Mouse (Mus musculus): Measurements from ENCODE around the gene Ube4b.

The Ube4b gene

GRCm38 (mm10) chr4:149306712-149307595 is 119.6 kb downstream of the Ube4b start:
- in situ Hi-C loops (cut with MboI, MseI) = no loop called here

- in situ Hi-C loops (cut with MboI, MseI) = no loop called here
Measured at GRCm38 (mm10) chr4:149305761-149306711, 120.5 kb downstream of the Ube4b start.

DNA sequence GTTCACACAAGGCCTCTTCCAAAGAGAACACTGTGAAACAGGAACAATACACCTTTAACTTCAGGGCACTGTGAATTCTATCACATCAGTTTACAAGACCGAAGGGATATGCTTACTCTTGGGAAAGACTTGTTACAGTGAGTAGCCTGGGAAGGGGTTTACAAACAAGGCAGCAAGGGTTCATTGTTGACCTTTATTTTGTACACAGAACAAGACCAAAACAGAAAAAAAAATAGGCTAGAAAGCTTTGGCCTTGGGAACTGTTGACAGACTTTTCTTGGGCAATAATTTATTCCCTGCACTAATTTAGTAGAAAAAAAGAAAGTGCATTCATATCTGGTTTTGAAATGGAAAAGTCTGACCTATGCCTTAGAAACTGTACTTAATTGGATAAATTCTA is 122.1 kb downstream of the Ube4b start:
- in situ Hi-C loops (cut with MboI, MseI) = no loop called here

DNA sequence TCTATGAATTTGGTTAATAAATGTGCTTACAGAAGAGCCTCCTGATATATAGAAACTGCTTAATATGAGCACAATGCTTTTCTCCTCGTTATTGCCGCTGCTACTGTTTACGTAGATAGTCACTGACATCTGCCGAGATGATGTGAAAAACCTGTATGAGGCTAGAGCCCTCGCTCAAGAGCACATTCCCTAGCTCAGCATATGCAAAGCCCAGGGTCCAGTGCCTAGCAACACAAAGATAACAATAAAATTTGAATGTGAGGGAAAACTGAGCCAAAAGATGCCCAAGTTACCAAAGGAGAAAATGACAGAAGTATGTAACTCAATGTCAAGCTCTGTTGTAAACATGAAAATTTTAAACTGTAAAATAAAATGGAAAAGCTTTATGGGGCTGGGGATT is 123.0 kb downstream of the Ube4b start:
- in situ Hi-C loops (cut with MboI, MseI) = no loop called here

DNA sequence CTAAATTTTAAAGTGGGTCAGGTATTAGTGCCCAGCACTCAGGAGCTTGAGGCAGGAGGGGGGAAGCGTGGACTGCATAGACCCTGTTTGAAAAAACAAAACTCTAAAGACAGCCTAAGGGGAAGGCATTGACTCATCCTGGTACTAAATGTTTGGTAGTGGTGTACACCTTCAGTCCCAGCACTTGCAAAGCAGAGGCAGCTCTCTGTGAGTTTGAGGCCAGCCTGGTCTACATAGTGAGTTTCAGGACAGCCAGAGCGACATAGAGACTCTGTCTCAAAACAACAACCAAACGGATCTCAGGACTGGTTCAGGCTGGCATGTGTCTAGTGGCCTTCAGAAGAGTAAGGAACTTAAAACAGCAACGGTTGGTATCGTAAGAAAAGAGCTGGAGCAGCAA is 123.8 kb downstream of the Ube4b start:
- in situ Hi-C loops (cut with MboI, MseI) = no loop called here

- in situ Hi-C loops (cut with MboI, MseI) = no loop called here
Measured at GRCm38 (mm10) chr4:149302136-149302535, 124.4 kb downstream of the Ube4b start.

DNA sequence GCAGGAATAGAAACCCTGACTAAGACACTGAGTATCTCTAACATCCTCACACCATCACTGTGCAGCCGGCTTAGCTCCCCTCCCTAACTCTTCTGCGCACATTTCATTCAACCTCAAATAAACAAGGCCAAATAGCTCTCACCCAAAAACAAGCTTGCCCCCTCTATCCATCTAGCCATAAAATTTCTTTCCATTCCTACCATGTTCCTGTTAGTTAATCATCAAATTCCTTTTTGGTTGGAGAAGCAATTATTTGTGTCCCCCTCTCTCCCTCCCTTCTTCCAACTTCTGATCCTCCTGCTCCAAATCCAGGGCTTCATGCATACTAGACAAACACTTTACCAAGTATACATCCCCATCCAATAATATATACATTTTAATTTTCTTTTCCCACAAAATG is 130.0 kb downstream of the Ube4b start:
- in situ Hi-C loops (cut with MboI, MseI) = no loop called here

GRCm38 (mm10) chr4:149292984-149293383 is 133.6 kb downstream of the Ube4b start:
- in situ Hi-C loops (cut with MboI, MseI) = no loop called here

DNA sequence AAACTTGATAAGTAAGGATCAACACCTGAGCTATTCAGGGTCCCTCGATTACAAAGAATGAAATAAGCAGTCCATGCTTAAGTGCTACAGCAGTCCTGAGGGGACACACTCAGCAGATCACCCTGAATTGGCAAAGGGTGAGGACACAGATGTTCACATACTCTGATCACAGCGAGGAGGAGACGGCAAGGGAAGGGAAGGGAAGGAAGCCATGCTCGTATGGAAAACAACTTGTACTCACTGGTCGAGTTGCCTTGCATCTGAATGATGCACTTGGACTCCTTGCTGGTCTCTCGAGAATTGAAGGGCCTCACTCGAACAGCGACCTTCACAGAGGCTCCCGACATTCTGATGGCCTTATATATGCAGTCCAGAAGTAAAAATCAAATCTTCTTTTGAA is 135.5 kb downstream of the Ube4b start:
- in situ Hi-C loops (cut with MboI, MseI) = no loop called here

DNA sequence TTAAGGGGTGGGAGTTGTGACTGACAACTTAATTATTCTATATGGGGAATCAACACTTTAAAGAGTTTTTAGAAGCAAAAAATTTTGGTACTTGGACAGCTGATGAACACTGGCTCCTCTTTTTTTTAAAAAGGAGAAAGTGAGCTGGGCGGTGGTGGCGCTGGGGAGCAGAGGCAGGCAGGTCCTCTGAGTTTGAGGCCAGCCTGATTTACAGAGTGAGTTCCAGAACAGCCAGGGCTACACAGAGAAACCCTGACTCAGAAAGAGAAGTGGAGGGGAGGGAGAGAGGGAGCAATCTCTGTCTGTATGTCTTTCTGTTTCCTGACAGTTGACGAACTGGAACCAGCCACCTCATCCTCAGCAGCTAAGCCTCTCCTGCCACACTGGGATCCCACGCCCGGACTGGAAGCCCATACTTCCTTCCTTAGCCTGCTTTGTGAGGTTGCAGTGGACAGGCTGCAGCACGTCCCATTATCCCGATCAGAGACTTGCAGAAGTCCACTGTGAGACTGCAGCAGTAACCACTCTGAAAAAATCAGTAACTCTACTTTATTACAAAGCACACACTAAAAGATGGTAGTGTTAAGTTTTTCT is 136.3 kb downstream of the Ube4b start:
- in situ Hi-C loops (cut with MboI, MseI) = no loop called here

DNA sequence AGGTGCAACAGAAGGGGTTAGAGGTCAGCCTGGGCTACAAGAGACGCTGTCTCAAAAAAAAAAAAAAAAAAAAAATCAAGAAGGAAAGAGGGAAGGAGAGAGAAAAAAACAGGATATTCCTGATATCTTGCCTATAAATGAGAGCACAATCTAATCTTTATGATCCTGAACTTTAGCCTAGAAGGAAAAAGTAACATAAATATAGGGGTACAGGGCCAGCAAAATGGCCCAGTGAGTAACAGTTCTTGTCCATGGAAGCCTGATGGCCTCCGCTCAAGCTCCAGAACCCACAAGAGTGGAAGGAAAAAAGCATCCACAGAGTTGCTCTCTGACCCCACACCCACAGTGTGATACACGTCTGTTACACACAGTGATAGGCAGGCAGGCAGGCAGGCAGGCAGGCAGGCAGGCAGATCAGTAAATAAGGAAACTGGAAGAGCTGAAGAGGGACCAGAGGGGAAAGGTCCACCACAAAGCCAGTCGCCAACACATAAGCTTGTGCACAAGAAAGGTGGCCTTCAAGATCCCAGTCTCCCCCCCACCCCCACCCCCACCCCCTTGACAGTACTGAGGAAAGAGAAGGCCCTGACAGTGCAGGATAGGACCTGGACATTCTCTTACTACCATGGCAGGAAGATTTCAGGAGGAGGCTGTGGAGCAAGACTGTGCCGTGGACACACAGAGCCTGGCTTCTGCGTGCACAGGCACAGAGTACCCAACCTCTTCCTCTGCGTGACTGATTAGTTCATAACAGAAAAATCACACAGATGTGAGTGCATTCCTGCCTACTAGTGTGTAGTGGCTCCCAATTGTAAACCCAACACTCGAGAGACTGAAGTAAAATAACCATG is 140.0 kb downstream of the Ube4b start:
- in situ Hi-C loops (cut with MboI, MseI) = no loop called here

DNA sequence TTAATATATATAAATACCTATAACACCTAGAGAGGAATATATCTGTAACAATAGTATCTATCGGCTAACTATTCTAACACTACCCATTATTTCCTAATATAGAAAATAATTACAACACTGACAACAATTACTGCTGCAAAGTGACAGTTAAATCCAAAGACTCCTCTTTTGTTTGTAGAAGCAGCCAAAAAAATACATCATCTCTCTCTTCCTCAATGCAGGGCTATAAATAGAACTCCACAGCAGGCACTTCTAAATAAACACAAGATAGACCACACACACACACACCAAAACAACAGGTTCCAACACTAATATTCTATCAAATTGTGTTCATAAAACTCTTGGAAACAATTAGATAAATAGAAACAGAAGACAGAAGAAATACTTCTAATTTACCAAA is 140.9 kb downstream of the Ube4b start:
- in situ Hi-C loops (cut with MboI, MseI) = no loop called here

GRCm38 (mm10) chr4:149283018-149283417 is 143.5 kb downstream of the Ube4b start:
- in situ Hi-C loops (cut with MboI, MseI) = no loop called here

DNA sequence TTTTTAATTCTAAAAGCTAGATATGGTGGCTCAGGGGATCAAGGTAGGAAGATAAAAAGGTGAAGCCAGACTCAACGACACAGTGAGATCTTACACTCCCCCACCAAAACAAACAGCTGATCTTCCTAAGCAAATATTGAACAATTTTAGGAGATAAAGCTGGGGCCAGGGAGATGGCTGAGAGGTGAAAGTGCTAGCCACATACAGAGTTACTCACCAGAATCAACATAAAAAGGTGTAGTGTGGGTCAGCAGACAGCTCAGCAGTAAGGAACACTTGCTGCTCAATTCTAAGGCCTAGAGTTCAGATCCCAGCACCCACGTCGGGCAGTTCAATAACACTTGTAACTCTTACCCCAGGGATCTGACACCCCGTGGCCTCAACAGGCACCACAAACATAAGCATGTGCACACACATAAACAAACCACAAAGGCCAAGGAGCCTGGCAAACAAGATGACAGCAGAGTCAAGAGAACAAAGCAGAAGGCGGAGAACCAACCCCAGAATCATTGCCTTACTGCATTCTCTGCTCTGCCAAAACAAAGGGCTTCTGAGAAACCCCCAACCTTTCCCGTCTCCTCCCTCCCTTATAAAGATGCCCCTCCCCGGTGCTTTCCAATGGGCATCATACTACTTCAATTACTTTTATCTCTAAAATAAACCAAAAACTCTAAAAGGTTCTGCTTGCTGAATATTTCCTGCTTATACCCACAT is 144.4 kb downstream of the Ube4b start:
- in situ Hi-C loops (cut with MboI, MseI) = no loop called here

Measured in regulatory T cell (primary cell).